Mouse (Mus musculus): ENCODE measurements around the gene Chrm3. TPM values are rescaled to one million over a fixed set of nuclear protein-coding genes. Genes with fewer than 3 reads are reported as not detected.

The Chrm3 gene
- polyA plus RNA-seq, 1 experiment from 2014 or later = 4.2 TPM

DNA sequence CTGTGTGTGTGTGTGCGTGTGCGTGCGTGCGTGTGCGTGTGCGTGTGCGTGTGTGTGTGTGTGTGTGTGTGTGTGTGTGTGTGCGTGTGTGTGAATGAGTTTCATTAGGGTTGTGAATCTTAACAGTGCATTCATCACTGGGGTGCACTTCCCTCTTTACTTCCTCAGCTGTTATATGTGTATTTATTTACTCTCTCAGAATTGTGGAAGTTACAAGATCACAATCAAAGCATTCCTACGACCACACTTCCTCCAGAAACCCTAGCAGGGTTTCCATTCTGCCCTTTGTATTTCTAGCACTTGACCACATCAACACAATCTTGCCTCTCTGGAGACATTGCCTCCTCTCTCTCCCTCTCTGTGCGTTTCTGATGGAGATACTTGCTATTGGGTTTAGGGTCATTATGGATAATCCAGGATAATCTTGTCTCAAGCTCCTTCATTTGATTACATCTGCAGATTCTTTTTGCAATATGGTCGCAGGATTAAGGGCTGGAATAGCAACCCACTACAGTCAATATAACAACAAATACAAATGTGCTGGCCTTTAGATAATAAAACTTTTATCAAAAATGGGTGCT lies 465.5 kb downstream of the Chrm3 start:
- H3K4me3 ChIP-seq = no peak overlapping the region
- no peaks in the 10 kb centered on the region for H3K9me3 ChIP-seq
- 82% methylated on average over 11 of the region's 11 CpGs for WGBS
- H3K36me3 ChIP-seq (replicated peaks) = no peaks in the 10 kb centered on the region
- H3K9ac ChIP-seq = no peak overlapping the region
- no peak for ATAC-seq (replicated peaks)
- no peak overlapping the region for H3K4me2 ChIP-seq
- H3K27ac ChIP-seq = no peak overlapping the region
- H3K27me3 ChIP-seq (replicated peaks) = no peaks in the 10 kb centered on the region
- no peaks in the 10 kb centered on the region for H3K4me1 ChIP-seq

DNA sequence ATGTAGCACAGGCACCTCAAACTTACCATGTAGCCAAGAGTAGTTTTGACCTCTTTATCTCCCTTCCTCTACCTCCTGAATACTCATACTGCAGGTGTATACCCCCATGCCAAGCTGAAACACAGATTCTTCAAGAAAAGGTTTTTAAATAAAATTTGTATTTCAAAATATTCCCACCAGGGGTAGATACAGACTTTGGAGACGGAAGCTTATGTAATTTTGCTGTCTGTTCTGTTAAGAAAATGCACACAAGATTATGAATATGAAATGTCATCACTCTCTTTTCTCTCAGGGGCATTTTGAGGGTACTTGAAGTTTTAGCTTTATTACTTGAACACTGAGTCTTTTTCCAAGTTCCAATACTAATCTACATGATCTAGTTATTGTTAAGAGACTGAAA lies 469.6 kb downstream of the Chrm3 start:
- 71% methylated on average over 1 of the region's 1 CpGs for WGBS
- H3K27ac ChIP-seq = no peak overlapping the region
- no peaks in the 10 kb centered on the region for H3K9me3 ChIP-seq
- ATAC-seq (replicated peaks) = 0 out of 2 replicates have a peak, but pooled peaks have one; percentile 17
- H3K27me3 ChIP-seq (replicated peaks) = no peaks in the 10 kb centered on the region
- H3K4me2 ChIP-seq = no peak overlapping the region
- no peaks in the 10 kb centered on the region for H3K4me1 ChIP-seq
- no peak overlapping the region for H3K4me3 ChIP-seq
- no peak overlapping the region for H3K9ac ChIP-seq
- no peaks in the 10 kb centered on the region for H3K36me3 ChIP-seq (replicated peaks)

- H3K4me3 ChIP-seq = no peak overlapping the region
- no peak overlapping the region for H3K27ac ChIP-seq
- no peaks in the 10 kb centered on the region for H3K27me3 ChIP-seq (replicated peaks)
- H3K9me3 ChIP-seq = no peaks in the 10 kb centered on the region
- 0 out of 2 replicates have a peak, but pooled peaks have one; percentile 24 for ATAC-seq (replicated peaks)
- no peak overlapping the region for H3K9ac ChIP-seq
- H3K4me1 ChIP-seq = no peaks in the 10 kb centered on the region
- 39% methylated on average over 5 of the region's 5 CpGs for WGBS
- no peaks in the 10 kb centered on the region for H3K36me3 ChIP-seq (replicated peaks)
- no peak overlapping the region for H3K4me2 ChIP-seq
These were observed 470.2 kb downstream of the Chrm3 start for GRCm38 (mm10) chr13:9890460-9890859.

GRCm38 (mm10) chr13:9889954-9890353 lies 470.7 kb downstream of the Chrm3 start:
- Histone ChIP-seq H3K27me3 (replicated peaks) (no peaks in the 10 kb centered on the region), H3K4me1 (no peaks in the 10 kb centered on the region), H3K27ac (no peak overlapping the region), H3K36me3 (replicated peaks) (no peaks in the 10 kb centered on the region), H3K4me3 (no peak overlapping the region), H3K4me2 (no peak overlapping the region), H3K9ac (no peak overlapping the region), H3K9me3 (no peaks in the 10 kb centered on the region)
- 76% methylated on average over 1 of the region's 1 CpGs for WGBS
- ATAC-seq (replicated peaks) = no peak

- ATAC-seq (replicated peaks) = no peak; the same call in 1 of the 2 replicates
These were observed 472.4 kb downstream of the Chrm3 start for GRCm38 (mm10) chr13:9888284-9888683.

DNA sequence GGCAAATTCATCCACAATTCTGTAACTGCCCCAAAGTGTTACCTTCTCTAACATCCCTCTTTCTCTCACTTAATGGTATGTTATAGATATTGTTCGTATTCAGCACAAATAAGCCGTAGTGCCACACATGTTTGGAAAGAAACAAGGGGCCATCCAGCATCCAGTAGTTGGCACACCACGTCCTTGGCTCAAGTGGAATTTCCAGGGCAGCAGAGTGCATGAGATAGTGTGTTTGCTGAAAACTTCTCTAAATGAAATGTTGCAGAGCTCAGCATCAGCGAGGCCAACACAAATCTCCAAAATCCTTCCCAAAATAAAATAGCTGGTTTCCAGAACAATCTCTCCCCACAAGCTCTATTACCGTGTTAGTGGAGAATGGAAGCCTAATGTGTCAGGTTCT lies 473.4 kb downstream of the Chrm3 start:
- WGBS = 89% methylated on average over 5 of the region's 5 CpGs
- no peak for ATAC-seq (replicated peaks)
- no peaks in the 10 kb centered on the region for H3K27me3 ChIP-seq (replicated peaks)
- H3K9me3 ChIP-seq = no peaks in the 10 kb centered on the region
- H3K4me2 ChIP-seq = no peak overlapping the region
- H3K4me3 ChIP-seq = no peak overlapping the region
- H3K4me1 ChIP-seq = no peaks in the 10 kb centered on the region; the same call in 1 of the 2 replicates
- H3K27ac ChIP-seq = no peak overlapping the region
- no peak overlapping the region for H3K9ac ChIP-seq
- H3K36me3 ChIP-seq (replicated peaks) = no peaks in the 10 kb centered on the region

More at GRCm38 (mm10) chr13:9888284-9888683, 472.4 kb downstream of the Chrm3 start:
- no peak overlapping the region for H3K27ac ChIP-seq
- no peak overlapping the region for H3K4me2 ChIP-seq
- no peak overlapping the region for H3K9ac ChIP-seq
- no peaks in the 10 kb centered on the region for H3K27me3 ChIP-seq (replicated peaks)
- H3K4me1 ChIP-seq = no peaks in the 10 kb centered on the region
- no peaks in the 10 kb centered on the region for H3K36me3 ChIP-seq (replicated peaks)
- no peaks in the 10 kb centered on the region for H3K9me3 ChIP-seq
- WGBS = 79% methylated on average over 5 of the region's 5 CpGs
- no peak overlapping the region for H3K4me3 ChIP-seq

DNA sequence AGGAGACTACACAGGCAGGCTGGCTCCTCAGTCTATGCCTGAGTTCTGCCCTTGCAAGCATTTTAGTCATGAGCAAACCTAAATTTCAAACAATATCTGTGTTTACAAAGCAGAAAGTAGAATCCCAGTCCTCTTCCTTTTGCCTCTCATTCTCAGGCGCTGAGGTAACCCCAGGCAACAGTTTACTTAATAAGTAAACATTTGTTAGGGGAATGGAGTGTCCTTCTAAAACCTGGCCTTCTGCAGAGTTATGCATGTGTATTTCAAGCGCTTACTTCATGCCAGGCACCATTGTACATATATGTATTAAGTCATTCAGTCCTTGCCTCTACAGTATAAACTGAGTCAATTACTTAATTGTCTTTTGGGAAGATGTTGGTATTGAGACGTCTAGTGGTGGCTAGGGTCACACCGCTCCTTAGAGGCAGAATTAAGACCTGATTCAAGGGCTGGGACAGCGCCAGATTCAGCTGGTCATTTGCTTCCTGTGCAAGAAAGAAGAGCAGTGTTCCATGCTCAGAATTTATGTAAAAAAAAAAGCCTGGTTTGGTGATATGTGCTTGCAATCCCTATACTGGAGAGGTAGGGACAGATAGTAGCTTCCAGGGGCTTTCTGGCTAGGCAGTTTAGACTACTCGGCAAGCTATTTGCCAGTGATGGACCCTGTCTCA lies 474.0 kb downstream of the Chrm3 start:
- no peaks in the 10 kb centered on the region for H3K36me3 ChIP-seq (replicated peaks)
- H3K9ac ChIP-seq = no peak overlapping the region
- no peak overlapping the region for H3K27ac ChIP-seq
- no peak overlapping the region for H3K4me3 ChIP-seq
- no peaks in the 10 kb centered on the region; the same call in 1 of the 2 replicates for H3K4me1 ChIP-seq
- no peak for ATAC-seq (replicated peaks)
- H3K4me2 ChIP-seq = no peak overlapping the region
- 85% methylated on average over 6 of the region's 6 CpGs for WGBS
- no peaks in the 10 kb centered on the region for H3K27me3 ChIP-seq (replicated peaks)
- H3K9me3 ChIP-seq = no peaks in the 10 kb centered on the region

GRCm38 (mm10) chr13:9882362-9883282 lies 478.0 kb downstream of the Chrm3 start:
- no peak overlapping the region for H3K4me3 ChIP-seq
- no peaks in the 10 kb centered on the region; the same call in 1 of the 2 replicates for H3K4me1 ChIP-seq
- ATAC-seq (replicated peaks) = peak; percentile 94
- H3K36me3 ChIP-seq (replicated peaks) = no peaks in the 10 kb centered on the region
- H3K27me3 ChIP-seq (replicated peaks) = no peaks in the 10 kb centered on the region
- no peaks in the 10 kb centered on the region for H3K9me3 ChIP-seq
- H3K9ac ChIP-seq = no peak overlapping the region
- WGBS = 34% methylated on average over 15 of the region's 15 CpGs
- H3K27ac ChIP-seq = no peak overlapping the region
- peak overlapping the region; percentile 16; the same call in 1 of the 2 replicates for H3K4me2 ChIP-seq

DNA sequence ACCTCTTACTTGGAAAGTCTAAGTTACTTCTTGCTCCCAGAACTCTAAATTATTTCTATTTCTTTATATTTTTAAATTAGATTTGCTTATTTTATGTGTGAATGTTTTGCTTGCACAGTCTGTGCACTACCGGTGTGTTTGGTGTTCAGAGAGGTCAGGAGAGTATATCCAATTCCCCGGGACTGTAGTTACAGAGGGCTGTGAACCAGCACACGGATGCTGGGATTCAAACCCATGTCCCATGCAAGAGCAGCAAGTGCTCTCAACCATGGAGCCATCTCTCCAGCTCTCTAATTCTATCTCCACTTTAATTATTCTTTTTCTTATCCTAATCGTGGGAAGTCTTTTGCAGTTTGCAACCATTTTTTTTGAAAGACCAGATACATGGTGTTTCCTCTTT lies 478.7 kb downstream of the Chrm3 start:
- Histone ChIP-seq H3K4me1 (no peaks in the 10 kb centered on the region; the same call in 1 of the 2 replicates), H3K9ac (no peak overlapping the region), H3K27me3 (replicated peaks) (no peaks in the 10 kb centered on the region), H3K4me2 (no peak overlapping the region), H3K27ac (no peak overlapping the region), H3K4me3 (no peak overlapping the region), H3K36me3 (replicated peaks) (no peaks in the 10 kb centered on the region), H3K9me3 (no peaks in the 10 kb centered on the region)
- ATAC-seq (replicated peaks) = peak; percentile 56; the same call in 1 of the 2 replicates
- WGBS = 60% methylated on average over 4 of the region's 4 CpGs

DNA sequence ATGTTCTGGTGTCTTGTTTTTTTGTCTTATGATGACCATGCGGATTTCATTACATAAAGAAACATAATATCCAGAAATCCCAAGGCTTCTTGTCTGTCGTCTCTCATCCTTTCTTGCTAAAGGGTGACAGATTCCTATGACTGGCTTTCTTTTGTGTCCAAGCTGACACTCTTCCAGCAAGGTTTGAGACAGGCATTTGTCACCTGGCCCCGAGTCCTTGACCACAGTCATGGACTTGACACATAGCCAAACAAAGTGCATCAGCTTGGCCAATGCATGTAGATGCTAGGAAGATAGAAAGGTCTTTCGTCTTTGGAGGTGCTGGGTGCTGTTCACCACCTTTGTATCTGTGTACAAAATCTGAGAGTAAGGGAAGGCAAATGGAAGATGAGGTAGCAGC lies 480.2 kb downstream of the Chrm3 start:
- H3K4me1 ChIP-seq = no peaks in the 10 kb centered on the region; the same call in 1 of the 2 replicates
- 83% methylated on average over 4 of the region's 4 CpGs for WGBS
- no peak for ATAC-seq (replicated peaks)

DNA sequence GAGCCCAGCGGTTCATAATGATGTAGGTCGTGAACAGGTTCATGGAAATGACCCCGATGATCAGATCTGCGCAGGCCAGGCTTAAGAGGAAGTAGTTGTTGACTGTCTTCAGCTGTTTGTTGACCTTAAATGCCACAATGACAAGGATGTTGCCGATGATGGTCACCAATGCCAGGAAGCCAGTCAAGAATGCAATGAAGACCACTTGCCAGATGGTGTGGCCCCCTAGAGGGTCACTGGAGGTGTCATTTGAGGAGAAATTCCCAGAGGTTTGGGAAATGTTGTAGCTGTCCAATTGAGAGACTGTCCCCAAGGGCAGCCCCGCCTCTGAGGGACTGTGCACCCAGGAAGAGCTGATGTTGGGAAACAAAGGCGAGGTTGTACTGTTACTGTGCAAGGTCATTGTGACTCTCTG lies 482.0 kb downstream of the Chrm3 start:
- H3K4me3 ChIP-seq = no peak overlapping the region
- no peaks in the 10 kb centered on the region; the same call in 1 of the 2 replicates for H3K4me1 ChIP-seq
- H3K9ac ChIP-seq = no peak overlapping the region
- H3K9me3 ChIP-seq = no peaks in the 10 kb centered on the region
- no peaks in the 10 kb centered on the region for H3K36me3 ChIP-seq (replicated peaks)
- H3K27me3 ChIP-seq (replicated peaks) = no peaks in the 10 kb centered on the region
- WGBS = 93% methylated on average over 7 of the region's 7 CpGs
- ATAC-seq (replicated peaks) = no peak
- no peak overlapping the region for H3K27ac ChIP-seq
- no peak overlapping the region for H3K4me2 ChIP-seq

More for the DNA sequence above, 480.2 kb downstream of the Chrm3 start:
- H3K9me3 ChIP-seq = no peaks in the 10 kb centered on the region
- no peaks in the 10 kb centered on the region for H3K36me3 ChIP-seq (replicated peaks)
- H3K27ac ChIP-seq = no peak overlapping the region
- H3K27me3 ChIP-seq (replicated peaks) = no peaks in the 10 kb centered on the region
- no peak overlapping the region for H3K9ac ChIP-seq
- no peak overlapping the region for H3K4me3 ChIP-seq
- H3K4me2 ChIP-seq = no peak overlapping the region

DNA sequence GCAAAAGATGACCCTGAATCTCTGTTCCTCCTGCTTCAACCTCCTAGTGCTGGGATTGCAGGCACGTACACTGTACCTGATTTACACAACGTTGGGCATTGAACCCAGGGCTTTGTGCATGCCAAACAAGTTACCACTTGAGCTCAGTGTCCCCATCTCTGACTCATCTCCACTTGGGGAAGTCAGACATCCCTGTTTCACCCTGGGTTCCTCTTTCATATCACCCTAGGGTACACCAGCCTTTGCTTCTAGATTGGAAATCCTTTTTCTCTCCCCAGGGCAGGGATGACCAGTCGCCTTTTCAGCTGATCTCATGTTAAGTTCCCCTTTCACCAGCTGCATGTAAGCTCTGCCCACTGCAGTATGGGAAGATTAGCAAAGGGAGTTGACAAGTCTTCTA lies 487.3 kb downstream of the Chrm3 start:
- H3K4me3 ChIP-seq = no peak overlapping the region

More for the DNA sequence above, 487.3 kb downstream of the Chrm3 start:
- no peak for ATAC-seq (replicated peaks)
- no peak overlapping the region for H3K4me2 ChIP-seq
- no peaks in the 10 kb centered on the region for H3K9me3 ChIP-seq
- WGBS = 83% methylated on average over 3 of the region's 3 CpGs
- H3K9ac ChIP-seq = no peak overlapping the region
- H3K4me1 ChIP-seq = no peaks in the 10 kb centered on the region
- no peaks in the 10 kb centered on the region for H3K36me3 ChIP-seq (replicated peaks)
- H3K27me3 ChIP-seq (replicated peaks) = no peaks in the 10 kb centered on the region
- H3K27ac ChIP-seq = no peak overlapping the region

All from midbrain, embryonic 15.5 days (tissue).